Mouse (Mus musculus) hindbrain, postnatal 0 days (tissue): ENCODE data around the gene Jak2. TPM values are rescaled to one million over a fixed set of nuclear protein-coding genes. Genes with fewer than 3 reads are reported as not detected.

Experiments
- ATAC-seq: fragments of 200-750 bp; cut with Nextera tagmentation; 2 replicates; pipeline ENCODE4 v1.8.0; 2017; ENCODE audit warnings: mild to moderate bottlenecking, moderate TSS enrichment, moderate library complexity
- DNase-seq: peaks from one replicate; pipeline ENCODE4 v3.0.0-alpha.2; 2015; ENCODE audit warnings: low spot score
- H3K27ac ChIP-seq: fragments of 300-500 bp; sonication (generic); 2 replicates; pipeline ENCODE4 v1.5.1; 2014; ENCODE audit warnings: mild to moderate bottlenecking
- H3K27me3 ChIP-seq: fragments of 300-500 bp; sonication (generic); 2 replicates; pipeline ENCODE4 v1.6.1; 2014; ENCODE audit warnings: low read length, mixed read lengths; ENCODE audit not compliant: insufficient read depth
- H3K36me3 ChIP-seq: fragments of 300-500 bp; sonication (generic); 2 replicates; pipeline ENCODE4 v1.6.1; 2014; ENCODE audit warnings: low read length, mixed read lengths; ENCODE audit not compliant: insufficient read depth
- H3K4me1 ChIP-seq: fragments of 300-500 bp; sonication (generic); 2 replicates; pipeline ENCODE4 v1.6.1; 2014; ENCODE audit warnings: antibody characterized with exemption, low read length, mixed read lengths; ENCODE audit not compliant: insufficient read depth
- H3K4me2 ChIP-seq: fragments of 300-500 bp; sonication (generic); 2 replicates; pipeline ENCODE4 v1.6.1; 2014; ENCODE audit warnings: low read depth, mild to moderate bottlenecking, low read length, moderate library complexity, mixed read lengths
- H3K4me3 ChIP-seq: fragments of 300-500 bp; sonication (generic); 2 replicates; pipeline ENCODE4 v1.5.1; 2014; ENCODE audit warnings: low read length
- H3K9ac ChIP-seq: fragments of 300-500 bp; sonication (generic); replicated peaks from 2 replicates; pipeline ENCODE4 v1.6.1; 2014; ENCODE audit warnings: mild to moderate bottlenecking, low read length, moderate library complexity, mixed read lengths
- H3K9me3 ChIP-seq: fragments of 300-500 bp; sonication (generic); 2 replicates; pipeline ENCODE4 v1.6.1; 2016; ENCODE audit warnings: low read length, mixed read lengths
- CTCF ChIP-seq: IDR thresholded peaks from 2 replicates; pipeline ENCODE4 v1.5.1; 2016; ENCODE audit warnings: antibody characterized with exemption, control low read depth, low read depth
- WGBS: fragments of 180-500 bp; shearing (Covaris S2); extraction: QIAGEN DNeasy Blood & Tissue Kit; methylation state at CpG from one replicate; pipeline ENCODE4 v1.1.7; 2014; 5-methylcytosine and 5-hydroxymethylcytosine counted together
- polyA plus RNA-seq: library from polyadenylated mRNA; unstranded; fragments of >200 nt; fragmentation: Nextera tagmentation; extraction: Ambion mirVana; gene quantifications from 2 replicates; pipeline ENCODE4 v1.2.1, GENCODE M21; 2015
- total RNA-seq: library from RNA; depleted of rRNA; stranded (reverse); fragments of >200 nt; gene quantifications from 2 replicates; pipeline ENCODE4 v1.2.3, GENCODE M21; 2014

Jak2 gene
- total and polyA plus RNA-seq, 2 experiments from 2014 or later: 9.8 to 18.8 TPM

- Histone ChIP-seq H3K9me3 (no peaks in the 10 kb centered on the region), H3K36me3 (no peaks in the 10 kb centered on the region), H3K27ac (no peak overlapping the region), H3K4me1 (no peaks in the 10 kb centered on the region), H3K9ac (no peak overlapping the region), H3K27me3 (no peaks in the 10 kb centered on the region), H3K4me2 (no peak overlapping the region), H3K4me3 (no peak overlapping the region)
- ATAC-seq (0 out of 2 replicates have a peak, but pooled peaks have one; percentile 53), DNase-seq (no peak)
- 54% methylated on average over 9 of the region's 9 CpGs for WGBS
- TF ChIP-seq CTCF: no peak
Observed at GRCm38 (mm10) chr19:29236658-29237385, 14.8 kb upstream of the Jak2 start.

- 68% methylated on average over 9 of the region's 9 CpGs for WGBS
- TF ChIP-seq CTCF: no peak
- Histone ChIP-seq H3K9me3 (no peaks in the 10 kb centered on the region), H3K36me3 (no peaks in the 10 kb centered on the region), H3K27me3 (no peaks in the 10 kb centered on the region), H3K9ac (no peak overlapping the region), H3K27ac (no peak overlapping the region), H3K4me2 (no peak overlapping the region), H3K4me3 (no peak overlapping the region), H3K4me1 (no peaks in the 10 kb centered on the region)
- no peak for ATAC-seq
- no peak for DNase-seq
Observed at GRCm38 (mm10) chr19:29238171-29238570, 13.5 kb upstream of the Jak2 start.

- DNase-seq (no peak), ATAC-seq (no peak)
- no peaks in the 10 kb centered on the region for H3K9me3 ChIP-seq
- TF ChIP-seq CTCF: no peak
- H3K4me3 ChIP-seq: no peak overlapping the region
- no peak overlapping the region for H3K9ac ChIP-seq
- no peaks in the 10 kb centered on the region for H3K36me3 ChIP-seq
- no peaks in the 10 kb centered on the region for H3K4me1 ChIP-seq
- no peak overlapping the region for H3K27ac ChIP-seq
- H3K27me3 ChIP-seq: no peaks in the 10 kb centered on the region
- 86% methylated on average over 7 of the region's 7 CpGs for WGBS
- H3K4me2 ChIP-seq: no peak overlapping the region
Observed at GRCm38 (mm10) chr19:29239513-29240235, 12.0 kb upstream of the Jak2 start.

- ATAC-seq (no peak), DNase-seq (no peak)
- Histone ChIP-seq H3K4me3 (no peak overlapping the region), H3K27ac (no peak overlapping the region), H3K9ac (no peak overlapping the region), H3K4me2 (no peak overlapping the region), H3K27me3 (no peaks in the 10 kb centered on the region), H3K4me1 (no peaks in the 10 kb centered on the region), H3K36me3 (no peaks in the 10 kb centered on the region), H3K9me3 (no peaks in the 10 kb centered on the region)
- no peak for TF ChIP-seq CTCF
- 82% methylated on average over 2 of the region's 2 CpGs for WGBS
Observed at GRCm38 (mm10) chr19:29240676-29241075, 11.0 kb upstream of the Jak2 start.

- H3K9me3 ChIP-seq: no peaks in the 10 kb centered on the region
- no peak overlapping the region for H3K4me2 ChIP-seq
- H3K27ac ChIP-seq: no peak overlapping the region
- TF ChIP-seq CTCF: no peak
- no peak for ATAC-seq
- H3K36me3 ChIP-seq: no peaks in the 10 kb centered on the region
- no peaks in the 10 kb centered on the region for H3K4me1 ChIP-seq
- no peak overlapping the region for H3K9ac ChIP-seq
- no peak for DNase-seq
- H3K27me3 ChIP-seq: no peaks in the 10 kb centered on the region
- no peak overlapping the region for H3K4me3 ChIP-seq
- WGBS: 73% methylated on average over 10 of the region's 10 CpGs
Observed at GRCm38 (mm10) chr19:29241581-29241980, 10.0 kb upstream of the Jak2 start.

- peak; percentile 17 for DNase-seq
- peak overlapping the region; percentile 95 for H3K9ac ChIP-seq
- no peaks in the 10 kb centered on the region for H3K9me3 ChIP-seq
- H3K4me1 ChIP-seq: peaks cover 21% of the 10 kb centered on the region
- H3K36me3 ChIP-seq: no peaks in the 10 kb centered on the region
- WGBS: 54% methylated on average over 4 of the region's 4 CpGs
- H3K4me3 ChIP-seq: peak overlapping the region; percentile 93
- no peaks in the 10 kb centered on the region for H3K27me3 ChIP-seq
- peak overlapping the region; percentile 96 for H3K27ac ChIP-seq
- ATAC-seq: no peak
- H3K4me2 ChIP-seq: peak overlapping the region; percentile 62
- no peak for TF ChIP-seq CTCF
Observed at GRCm38 (mm10) chr19:29249933-29250332, 1.7 kb upstream of the Jak2 start.
